Comparison of ENCODE assay signal across 12 mouse cellular contexts in genomic region chr14:122951676-122952445, GRCm38 (mm10). TPM values are rescaled to one million over a fixed set of nuclear protein-coding genes. Genes with fewer than 3 reads are reported as not detected.
DNase-seq lines count a peak whose midpoint lies in the region; ATAC-seq lines count a peak whose summit lies in the region.
"Had no signal": no experiment of that assay in that cellular context is flagged by ENCODE, and none has a peak within 500 bp of the region (broad histone marks: within the 10 kb centered on the region; RNA-seq: fewer than 3 reads in every experiment).

No protein-coding gene starts in this region.

- DNase-seq in spleen, postnatal 36 days (ENCODE audit: low spot score in 2 of 2) = peak; percentile 6 to 11
- no peak for DNase-seq in spleen, postnatal 4 days (ENCODE audit: low spot score in 2 of 2)
- no peak for DNase-seq in gastrocnemius, postnatal 14 days
- DNase-seq in cerebellum, adult 11 months = no peak
- DNase-seq in thymus, postnatal 36 days = no peak
- DNase-seq: cerebellum, adult 9-11 months; gastrocnemius, postnatal 36 days; kidney, adult 8-10 months had no signal

- peak; percentile 94 for ATAC-seq in activated CD4-positive, CD25-positive, alpha-beta regulatory T cell, adult 4 months
- peak; percentile 72 for ATAC-seq in megakaryocyte, adult 5-6 weeks (ENCODE audit: poor library complexity, severe bottlenecking)
- ATAC-seq in megakaryocyte-erythroid progenitor cell, adult 5-6 weeks (replicated peaks; ENCODE audit: low FRiP score, low TSS enrichment, poor library complexity, severe bottlenecking) = no peak
- ATAC-seq: forebrain, embryonic 15.5 days had no signal

- intact Hi-C loops in gastrocnemius, postnatal 14 days (cut with DNase I; ENCODE audit: low total_unique reads) = loop anchor here (10.0 kb wide), 2 partner anchors 283 to 363 kb away; no protein-coding TSS in a partner anchor

RNA-seq across cellular contexts. Expression of gene Tmtc4, which starts 32.0 kb away (rescaled TPM):
- 10 to 100 TPM; 11.8 to 18.5 TPM for polyA plus RNA-seq in activated CD4-positive, CD25-positive, alpha-beta regulatory T cell, adult 4 months (2017; shearing (Covaris generic))
- 2.2 and 4.2 TPM in 2 replicates for total RNA-seq in megakaryocyte, adult 5-6 weeks (2015)
- total RNA-seq in megakaryocyte, adult 5-6 weeks (2017) = 3.9 and 15.0 TPM in 2 replicates
- 1 to 10 TPM; 5.7 to 6.7 TPM for total RNA-seq in gastrocnemius, postnatal 14 days (2021)
- total RNA-seq in megakaryocyte-erythroid progenitor cell, adult 5-6 weeks (2014; fragmentation: Nextera tagmentation) = 7.6 and 10.6 TPM in 2 replicates
- total RNA-seq in megakaryocyte-erythroid progenitor cell, adult 5-6 weeks (2017) = 6.9 and 10.6 TPM in 2 replicates

RNA-seq across cellular contexts. Expression of gene Ggact, which starts 38.3 kb away (rescaled TPM):
- 10 to 100 TPM; 22.4 to 35.6 TPM for polyA plus RNA-seq in activated CD4-positive, CD25-positive, alpha-beta regulatory T cell, adult 4 months (2017; shearing (Covaris generic))
- total RNA-seq in megakaryocyte, adult 5-6 weeks (2015) = 0.65 and 1.2 TPM in 2 replicates
- total RNA-seq in megakaryocyte, adult 5-6 weeks (2017) = 0.20 and 0.51 TPM in 2 replicates
- total RNA-seq in gastrocnemius, postnatal 14 days (2021) = 10 to 100 TPM; 11.8 to 12.5 TPM
- 15.9 and 24.0 TPM in 2 replicates for total RNA-seq in megakaryocyte-erythroid progenitor cell, adult 5-6 weeks (2014; fragmentation: Nextera tagmentation)
- 18.0 and 31.5 TPM in 2 replicates for total RNA-seq in megakaryocyte-erythroid progenitor cell, adult 5-6 weeks (2017)

Comparison
In these comparisons a context has a peak if more than half of its experiments do, and no peak if none do; other contexts are left out.
1. DNase-seq: peak in spleen, postnatal 36 days (2 of 2); none in spleen, postnatal 4 days (0 of 2), gastrocnemius, postnatal 14 days (single experiment), cerebellum, adult 11 months (single experiment) and thymus, postnatal 36 days (0 of 2).
2. RNA of gene Ggact, which starts 38.3 kb away (total RNA-seq): 15.9 to 31.5 TPM in megakaryocyte-erythroid progenitor cell, adult 5-6 weeks and 11.8 to 12.5 TPM in gastrocnemius, postnatal 14 days; 0.20 to 1.2 TPM in megakaryocyte, adult 5-6 weeks; every median in the first group is over 4 times any median in the second.